Mouse (Mus musculus): ENCODE data around the gene Surf2.
"Not testable (repeated sequence)": the region's sequence is repeated elsewhere in the genome, so short reads cannot be mapped to it uniquely, and the experiment has no call there.

Surf2 gene

DNA sequence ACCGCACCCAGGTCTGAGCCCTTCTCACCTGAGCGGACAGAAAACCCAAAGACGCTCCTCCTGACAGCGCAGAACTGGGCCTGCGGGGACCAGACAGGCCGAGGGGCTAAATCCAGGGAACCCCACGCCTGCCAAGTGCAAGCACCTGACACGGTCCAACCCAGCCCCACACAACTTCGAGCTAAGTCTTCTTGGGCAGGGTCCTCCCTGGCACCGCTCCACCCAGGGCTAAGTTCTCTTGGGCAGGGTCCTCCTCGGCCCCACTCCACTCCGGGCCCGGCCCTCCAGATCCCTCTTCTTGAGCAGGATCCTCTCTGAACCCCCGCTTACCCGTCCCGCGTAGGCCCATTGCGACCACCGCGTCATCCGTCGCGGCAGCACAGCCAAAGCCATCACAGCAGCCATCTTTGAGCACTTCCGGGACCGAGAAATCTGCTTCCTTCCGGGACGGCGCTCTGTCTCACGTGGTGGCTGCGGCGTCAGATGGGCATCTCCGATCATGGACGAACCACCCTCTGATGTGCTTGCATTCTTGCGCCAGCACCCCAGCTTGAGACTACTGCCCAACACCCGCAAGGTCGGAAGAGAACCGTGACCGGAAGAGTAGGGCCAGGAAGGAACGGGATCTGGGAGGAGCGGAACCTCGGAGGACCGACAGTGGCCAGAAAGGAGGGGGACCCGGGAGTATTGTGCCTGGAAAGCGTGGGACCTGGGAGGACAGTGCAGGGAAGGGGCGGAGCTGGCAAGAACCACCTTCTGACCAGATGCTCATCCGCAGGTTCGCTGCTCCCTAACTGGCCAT is at the start of gene Surf2, which contains the start of gene Surf1:
Gene Surf2, plus strand, starts transcription at position 441 of the 802 bp plus-strand sequence.
Gene Surf1, minus strand, starts transcription at position 604 of the 802 bp plus-strand sequence.
- no peak for TF ChIP-seq CTCF (conservative IDR thresholded peaks at IDR 0.05; ENCODE audit: low read length)
- no peak for TF ChIP-seq POU5F1 (IDR thresholded peaks at IDR 0.05; ENCODE audit: borderline replicate concordance, low read length)
- no peak for TF ChIP-seq NANOG (IDR thresholded peaks at IDR 0.05; ENCODE audit: borderline replicate concordance, low read length)
- H3K27me3 ChIP-seq (ENCODE audit: insufficient read depth, low read length) = no peaks in the 10 kb centered on the region
- H3K9me3 ChIP-seq (ENCODE audit: low read length) = peaks cover 41% of the 10 kb centered on the region
- H3K36me3 ChIP-seq (ENCODE audit: insufficient read depth, low read length) = peaks cover 83% of the 10 kb centered on the region
- peaks cover 66% of the 10 kb centered on the region for H3K4me1 ChIP-seq (replicated peaks; ENCODE audit: low read depth, low read length)
- peak within 1 kb of the TSS; percentile 92 for H3K4me3 ChIP-seq (replicated peaks; ENCODE audit: low read length)

GRCm38 (mm10) chr2:26870666-26871065 is 45.5 kb upstream of the Surf2 start:
- TF ChIP-seq NANOG (IDR thresholded peaks at IDR 0.05; ENCODE audit: borderline replicate concordance, low read length) (no peak), POU5F1 (IDR thresholded peaks at IDR 0.05; ENCODE audit: borderline replicate concordance, low read length) (no peak), CTCF (conservative IDR thresholded peaks at IDR 0.05; ENCODE audit: low read length) (no peak)
- Histone ChIP-seq H3K27me3 (ENCODE audit: insufficient read depth, low read length) (peaks cover 17% of the 10 kb centered on the region), H3K9me3 (ENCODE audit: low read length) (no peaks in the 10 kb centered on the region), H3K36me3 (ENCODE audit: insufficient read depth, low read length) (no peaks in the 10 kb centered on the region), H3K4me1 (replicated peaks; ENCODE audit: low read depth, low read length) (peaks cover 6% of the 10 kb centered on the region; the same call in 1 of the 2 replicates), H3K4me3 (replicated peaks; ENCODE audit: low read length) (peak overlapping the region; percentile 68)

- no peaks in the 10 kb centered on the region for H3K4me1 ChIP-seq (replicated peaks; ENCODE audit: low read depth, low read length)
- H3K27me3 ChIP-seq (ENCODE audit: insufficient read depth, low read length) = no peaks in the 10 kb centered on the region
- H3K4me3 ChIP-seq (replicated peaks; ENCODE audit: low read length) = no peak overlapping the region
- no peak for TF ChIP-seq CTCF (conservative IDR thresholded peaks at IDR 0.05; ENCODE audit: low read length)
- no peak for TF ChIP-seq POU5F1 (IDR thresholded peaks at IDR 0.05; ENCODE audit: borderline replicate concordance, low read length)
- TF ChIP-seq NANOG (IDR thresholded peaks at IDR 0.05; ENCODE audit: borderline replicate concordance, low read length) = no peak
- H3K9me3 ChIP-seq (ENCODE audit: low read length) = peaks cover 66% of the 10 kb centered on the region
- 0 out of 2 replicates have a peak, but pooled peaks cover 7% of the 10 kb centered on the region for H3K36me3 ChIP-seq (ENCODE audit: insufficient read depth, low read length)
Measured at GRCm38 (mm10) chr2:26878571-26878970, 37.6 kb upstream of the Surf2 start.

- not testable (repeated sequence) for H3K27me3 ChIP-seq (ENCODE audit: insufficient read depth, low read length); H3K4me3 ChIP-seq (replicated peaks; ENCODE audit: low read length); H3K4me1 ChIP-seq (replicated peaks; ENCODE audit: low read depth, low read length)
- Histone ChIP-seq H3K9me3 (ENCODE audit: low read length) (peaks cover 95% of the 10 kb centered on the region), H3K36me3 (ENCODE audit: insufficient read depth, low read length) (peaks cover 47% of the 10 kb centered on the region)
Measured at GRCm38 (mm10) chr2:26885541-26885940, 30.6 kb upstream of the Surf2 start.

GRCm38 (mm10) chr2:26886170-26886569 is 30.0 kb upstream of the Surf2 start:
- Histone ChIP-seq H3K9me3 (ENCODE audit: low read length) (peaks cover 95% of the 10 kb centered on the region), H3K36me3 (ENCODE audit: insufficient read depth, low read length) (peaks cover 53% of the 10 kb centered on the region)
- H3K4me3 ChIP-seq (replicated peaks; ENCODE audit: low read length); H3K27me3 ChIP-seq (ENCODE audit: insufficient read depth, low read length); H3K4me1 ChIP-seq (replicated peaks; ENCODE audit: low read depth, low read length): not testable (repeated sequence)
- peak; percentile 17; the same call in 1 of the 2 replicates for TF ChIP-seq NANOG (IDR thresholded peaks at IDR 0.05; ENCODE audit: borderline replicate concordance, low read length)

- TF ChIP-seq NANOG (IDR thresholded peaks at IDR 0.05; ENCODE audit: borderline replicate concordance, low read length) (no peak), POU5F1 (IDR thresholded peaks at IDR 0.05; ENCODE audit: borderline replicate concordance, low read length) (no peak), CTCF (conservative IDR thresholded peaks at IDR 0.05; ENCODE audit: low read length) (no peak)
- Histone ChIP-seq H3K4me1 (replicated peaks; ENCODE audit: low read depth, low read length) (peaks cover 40% of the 10 kb centered on the region), H3K4me3 (replicated peaks; ENCODE audit: low read length) (no peak overlapping the region), H3K27me3 (ENCODE audit: insufficient read depth, low read length) (no peaks in the 10 kb centered on the region), H3K36me3 (ENCODE audit: insufficient read depth, low read length) (peaks cover 99% of the 10 kb centered on the region), H3K9me3 (ENCODE audit: low read length) (peaks cover 43% of the 10 kb centered on the region)
Measured at GRCm38 (mm10) chr2:26895898-26896297, 20.3 kb upstream of the Surf2 start.

GRCm38 (mm10) chr2:26900731-26901130 is 15.4 kb upstream of the Surf2 start:
- peaks cover 6% of the 10 kb centered on the region for H3K9me3 ChIP-seq (ENCODE audit: low read length)
- peak overlapping the region; percentile 98 for H3K4me3 ChIP-seq (replicated peaks; ENCODE audit: low read length)
- H3K36me3 ChIP-seq (ENCODE audit: insufficient read depth, low read length) = peaks cover 84% of the 10 kb centered on the region
- no peaks in the 10 kb centered on the region for H3K27me3 ChIP-seq (ENCODE audit: insufficient read depth, low read length)
- TF ChIP-seq CTCF (conservative IDR thresholded peaks at IDR 0.05; ENCODE audit: low read length) (no peak), POU5F1 (IDR thresholded peaks at IDR 0.05; ENCODE audit: borderline replicate concordance, low read length) (no peak), NANOG (IDR thresholded peaks at IDR 0.05; ENCODE audit: borderline replicate concordance, low read length) (no peak)
- H3K4me1 ChIP-seq (replicated peaks; ENCODE audit: low read depth, low read length) = peaks cover 55% of the 10 kb centered on the region

DNA sequence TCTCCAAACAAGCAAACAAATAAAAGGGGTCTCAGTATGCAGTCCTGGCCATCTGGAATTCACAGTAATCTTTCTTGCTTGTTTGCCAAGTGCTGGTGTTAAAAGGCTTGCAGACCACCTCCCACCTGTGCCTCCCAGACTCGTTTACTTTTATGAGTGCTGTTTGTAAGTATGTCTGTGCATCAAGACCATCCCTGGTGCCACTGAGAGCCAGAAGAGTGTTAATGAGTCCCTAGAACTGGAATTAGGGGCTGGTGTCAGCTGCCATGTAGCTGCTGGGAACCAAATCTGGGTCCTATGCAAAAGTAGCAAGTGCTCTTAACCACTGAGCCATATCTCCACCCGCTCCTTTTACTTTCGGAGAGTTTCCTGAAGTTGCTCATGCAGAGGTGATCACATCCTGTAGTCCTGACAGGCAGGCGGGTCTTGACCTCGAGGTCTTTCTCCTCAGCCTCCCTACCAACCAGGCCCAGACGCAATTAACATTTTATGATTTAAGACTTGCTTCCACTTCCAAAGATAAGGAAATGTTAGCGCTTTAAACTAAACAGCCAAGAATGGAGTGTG is 14.2 kb upstream of the Surf2 start:
- Histone ChIP-seq H3K27me3 (ENCODE audit: insufficient read depth, low read length) (no peaks in the 10 kb centered on the region), H3K36me3 (ENCODE audit: insufficient read depth, low read length) (peaks cover 84% of the 10 kb centered on the region), H3K9me3 (ENCODE audit: low read length) (no peaks in the 10 kb centered on the region; the same call in none of the 2 replicates), H3K4me3 (replicated peaks; ENCODE audit: low read length) (peak overlapping the region; percentile 98), H3K4me1 (replicated peaks; ENCODE audit: low read depth, low read length) (peaks cover 55% of the 10 kb centered on the region)
- TF ChIP-seq NANOG (IDR thresholded peaks at IDR 0.05; ENCODE audit: borderline replicate concordance, low read length) (no peak), CTCF (conservative IDR thresholded peaks at IDR 0.05; ENCODE audit: low read length) (no peak), POU5F1 (IDR thresholded peaks at IDR 0.05; ENCODE audit: borderline replicate concordance, low read length) (no peak)

Data from E14TG2a.4 (cell line).